Mouse (Mus musculus) heart, postnatal 0 days (tissue): ENCODE results near the gene Aph1c.

Experiments
- CTCF ChIP-seq: IDR thresholded peaks from 2 replicates; pipeline ENCODE4 v1.5.1; 2016; ENCODE audit warnings: antibody characterized with exemption, control low read depth, low read depth
- EP300 ChIP-seq: IDR thresholded peaks from 2 replicates; pipeline ENCODE4 v1.6.1; 2016; ENCODE audit warnings: antibody characterized with exemption, low read depth

GRCm38 (mm10) chr9:66770701-66771100 is 63.8 kb downstream of the Aph1c start:
- TF ChIP-seq CTCF (no peak), EP300 (no peak)
